Mouse (Mus musculus) MEL (cell line): ENCODE results near the gene Cabp2.

ENCODE experiments used
- CHD1 ChIP-seq: IDR thresholded peaks from 2 replicates; pipeline ENCODE4 v1.6.1; 2012; ENCODE audit warnings: low read depth, mild to moderate bottlenecking, inconsistent platforms, low read length, improper control_type of control experiment
- EP300 ChIP-seq, 2 experiments: IDR thresholded peaks; 2 replicates each; pipeline ENCODE4 v1.6.1; 2011; ENCODE audit warnings: improper control_type of control experiment in 2 of 2, low read length in 2 of 2, low read depth in 1 of 2, mild to moderate bottlenecking in 1 of 2
- MAX ChIP-seq: IDR thresholded peaks from 2 replicates; pipeline ENCODE4 v1.6.1; 2011; ENCODE audit warnings: low read length, improper control_type of control experiment
- POLR2A ChIP-seq, 2 experiments: IDR thresholded peaks; 2 replicates each; pipeline ENCODE4 v1.6.1; 2011 to 2012; ENCODE audit warnings: low read length in 2 of 2, mild to moderate bottlenecking in 2 of 2, control low read depth in 1 of 2, improper control_type of control experiment in 1 of 2, low read depth in 1 of 2, moderate library complexity in 1 of 2; ENCODE audit not compliant: control insufficient read depth in 1 of 2, insufficient read depth in 1 of 2, poor library complexity in 1 of 2
- SIN3A ChIP-seq: IDR thresholded peaks from 2 replicates; pipeline ENCODE4 v1.6.1; 2012; ENCODE audit warnings: low read length, improper control_type of control experiment, inconsistent platforms

DNA sequence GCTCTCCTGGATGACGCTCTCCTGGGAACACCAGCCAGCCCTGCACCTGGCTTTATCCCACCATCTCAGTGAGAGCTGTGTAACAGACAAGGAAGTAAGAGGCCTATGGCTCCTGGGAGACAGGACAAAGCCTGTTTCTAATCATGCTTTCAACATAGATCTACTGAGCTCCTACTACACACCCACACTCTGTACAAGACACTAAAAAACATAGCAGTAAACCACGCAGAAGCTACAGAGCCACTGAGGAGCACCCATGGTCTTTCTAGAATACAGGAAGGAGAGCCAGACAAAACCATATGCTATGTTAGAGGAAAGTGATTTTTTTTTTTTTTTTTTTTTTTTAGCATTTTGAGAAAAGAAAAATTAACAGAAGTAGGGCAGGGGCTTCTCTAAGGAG, 37.0 kb downstream of the Cabp2 start:
- TF ChIP-seq SIN3A = no peak
- no peak for TF ChIP-seq EP300 (IDR thresholded peaks at IDR 0.05; ENCODE audit: low read depth in 1 of 2, low read length in 2 of 2)
- no peak for TF ChIP-seq CHD1
- TF ChIP-seq MAX = no peak
- TF ChIP-seq POLR2A (IDR thresholded peaks at IDR 0.05; ENCODE audit: control insufficient read depth in 1 of 2, insufficient read depth in 1 of 2, low read depth in 1 of 2, low read length in 2 of 2, poor library complexity in 1 of 2) = no peak
